Mouse (Mus musculus) heart, embryonic 12.5 days (tissue): ENCODE data around the gene Arrdc2. TPM values are rescaled to one million over a fixed set of nuclear protein-coding genes. Genes with fewer than 3 reads are reported as not detected.

ENCODE experiments used
- ATAC-seq: fragments of 200-750 bp; cut with Nextera tagmentation; 2 replicates; pipeline ENCODE4 v1.8.0; 2017; ENCODE audit warnings: moderate TSS enrichment, moderate library complexity; ENCODE audit not compliant: insufficient number of reproducible peaks, low FRiP score
- H3K27ac ChIP-seq: fragments of 300-500 bp; sonication (generic); 2 replicates; pipeline ENCODE4 v1.5.1; 2016; ENCODE audit warnings: mild to moderate bottlenecking, moderate library complexity; ENCODE audit not compliant: poor library complexity, severe bottlenecking
- H3K27me3 ChIP-seq: fragments of 300-500 bp; sonication (generic); replicated peaks from 2 replicates; pipeline ENCODE4 v1.6.1; 2016; ENCODE audit warnings: mild to moderate bottlenecking, moderate library complexity
- H3K36me3 ChIP-seq: fragments of 300-500 bp; sonication (generic); 2 replicates; pipeline ENCODE4 v1.6.1; 2016; ENCODE audit warnings: mild to moderate bottlenecking, moderate library complexity
- H3K4me1 ChIP-seq: fragments of 300-500 bp; sonication (generic); replicated peaks from 2 replicates; pipeline ENCODE4 v1.6.1; 2016; ENCODE audit warnings: mild to moderate bottlenecking
- H3K4me2 ChIP-seq: fragments of 300-500 bp; sonication (generic); 2 replicates; pipeline ENCODE4 v1.6.1; 2016; ENCODE audit warnings: mild to moderate bottlenecking, moderate library complexity
- H3K4me3 ChIP-seq: fragments of 300-500 bp; sonication (generic); 2 replicates; pipeline ENCODE4 v1.5.1; 2016; ENCODE audit warnings: mild to moderate bottlenecking
- H3K9ac ChIP-seq: fragments of 300-500 bp; sonication (generic); 2 replicates; pipeline ENCODE4 v1.6.1; 2016; ENCODE audit warnings: mild to moderate bottlenecking, moderate library complexity
- H3K9me3 ChIP-seq: fragments of 300-500 bp; sonication (generic); replicated peaks from 2 replicates; pipeline ENCODE4 v1.6.1; 2016; ENCODE audit warnings: mild to moderate bottlenecking, moderate library complexity
- WGBS: fragments of 180-500 bp; shearing (Covaris S2); methylation state at CpG from one replicate; pipeline ENCODE4 v1.1.7; 2016; 5-methylcytosine and 5-hydroxymethylcytosine counted together
- polyA plus RNA-seq: library from polyadenylated mRNA; unstranded; fragments of >200 nt; fragmentation: Nextera tagmentation; extraction: Ambion mirVana; gene quantifications from 2 replicates; pipeline ENCODE4 v1.2.1, GENCODE M21; 2016

Arrdc2 gene
- polyA plus RNA-seq = 2.5 and 2.7 TPM in 2 replicates

GRCm38 (mm10) chr8:70839408-70840351 lies at the start of gene Arrdc2:
TSS of gene Arrdc2 (minus strand) at chr8:70839720.
- peaks cover 23% of the 10 kb centered on the region for H3K27me3 ChIP-seq
- H3K4me2 ChIP-seq = peak within 1 kb of the TSS; percentile 87
- peak; percentile 95 for ATAC-seq
- peak within 1 kb of the TSS; percentile 63 for H3K27ac ChIP-seq
- H3K4me3 ChIP-seq = peak within 1 kb of the TSS; percentile 71
- 2% methylated on average over 55 of the region's 55 CpGs for WGBS
- peaks cover 12% of the 10 kb centered on the region for H3K4me1 ChIP-seq
- no peaks in the 10 kb centered on the region for H3K9me3 ChIP-seq
- H3K36me3 ChIP-seq = 0 out of 2 replicates have a peak, but pooled peaks cover 4% of the 10 kb centered on the region
- H3K9ac ChIP-seq = peak within 1 kb of the TSS; percentile 84

- Histone ChIP-seq H3K27ac (no peak overlapping the region), H3K9ac (no peak overlapping the region), H3K36me3 (no peaks in the 10 kb centered on the region), H3K4me1 (peaks cover 12% of the 10 kb centered on the region), H3K4me2 (no peak overlapping the region), H3K27me3 (peaks cover 60% of the 10 kb centered on the region), H3K9me3 (peaks cover 4% of the 10 kb centered on the region; the same call in 1 of the 2 replicates), H3K4me3 (no peak overlapping the region)
- 1% methylated on average over 18 of the region's 18 CpGs for WGBS
- peak; percentile 36; the same call in 1 of the 2 replicates for ATAC-seq
Measured at GRCm38 (mm10) chr8:70887669-70888068, 48.1 kb upstream of the Arrdc2 start.

- 15% methylated on average over 12 of the region's 12 CpGs for WGBS
Measured at GRCm38 (mm10) chr8:70885612-70886011, 46.1 kb upstream of the Arrdc2 start.

GRCm38 (mm10) chr8:70884683-70885082 lies 45.2 kb upstream of the Arrdc2 start:
- Histone ChIP-seq H3K9ac (no peak overlapping the region), H3K27ac (no peak overlapping the region), H3K9me3 (no peaks in the 10 kb centered on the region), H3K36me3 (no peaks in the 10 kb centered on the region), H3K27me3 (peaks cover 37% of the 10 kb centered on the region), H3K4me3 (no peak overlapping the region), H3K4me2 (no peak overlapping the region), H3K4me1 (peaks cover 14% of the 10 kb centered on the region)
- no peak for ATAC-seq
- WGBS = 73% methylated on average over 10 of the region's 10 CpGs

More at GRCm38 (mm10) chr8:70885612-70886011, 46.1 kb upstream of the Arrdc2 start:
- Histone ChIP-seq H3K4me3 (no peak overlapping the region), H3K4me2 (no peak overlapping the region), H3K9ac (no peak overlapping the region), H3K9me3 (no peaks in the 10 kb centered on the region; the same call in 1 of the 2 replicates), H3K4me1 (peaks cover 8% of the 10 kb centered on the region), H3K36me3 (no peaks in the 10 kb centered on the region), H3K27ac (no peak overlapping the region), H3K27me3 (peaks cover 40% of the 10 kb centered on the region)
- ATAC-seq = no peak

GRCm38 (mm10) chr8:70884186-70884585 lies 44.7 kb upstream of the Arrdc2 start:
- ATAC-seq = no peak
- no peaks in the 10 kb centered on the region for H3K9me3 ChIP-seq
- H3K4me2 ChIP-seq = no peak overlapping the region
- H3K9ac ChIP-seq = no peak overlapping the region
- peaks cover 14% of the 10 kb centered on the region for H3K4me1 ChIP-seq
- H3K36me3 ChIP-seq = no peaks in the 10 kb centered on the region
- H3K27ac ChIP-seq = no peak overlapping the region
- WGBS = 76% methylated on average over 4 of the region's 4 CpGs
- peaks cover 37% of the 10 kb centered on the region for H3K27me3 ChIP-seq
- no peak overlapping the region for H3K4me3 ChIP-seq

GRCm38 (mm10) chr8:70880546-70880945 lies 41.0 kb upstream of the Arrdc2 start:
- H3K4me2 ChIP-seq = peak overlapping the region; percentile 2; the same call in 1 of the 2 replicates
- H3K36me3 ChIP-seq = no peaks in the 10 kb centered on the region
- H3K9ac ChIP-seq = peak overlapping the region; percentile 35; the same call in 1 of the 2 replicates
- ATAC-seq = no peak
- peaks cover 12% of the 10 kb centered on the region for H3K4me1 ChIP-seq
- no peaks in the 10 kb centered on the region for H3K9me3 ChIP-seq
- H3K4me3 ChIP-seq = no peak overlapping the region
- H3K27ac ChIP-seq = no peak overlapping the region
- peaks cover 24% of the 10 kb centered on the region; the same call in 1 of the 2 replicates for H3K27me3 ChIP-seq
- WGBS = 15% methylated on average over 11 of the region's 11 CpGs

- Histone ChIP-seq H3K4me1 (peaks cover 12% of the 10 kb centered on the region), H3K4me2 (no peak overlapping the region), H3K27ac (no peak overlapping the region), H3K36me3 (no peaks in the 10 kb centered on the region), H3K27me3 (peaks cover 24% of the 10 kb centered on the region; the same call in 1 of the 2 replicates), H3K4me3 (no peak overlapping the region), H3K9me3 (no peaks in the 10 kb centered on the region), H3K9ac (peak overlapping the region; percentile 35; the same call in 1 of the 2 replicates)
- no peak for ATAC-seq
- WGBS = 2% methylated on average over 4 of the region's 4 CpGs
Measured at GRCm38 (mm10) chr8:70880126-70880525, 40.6 kb upstream of the Arrdc2 start.

- Histone ChIP-seq H3K4me1 (peaks cover 12% of the 10 kb centered on the region), H3K36me3 (no peaks in the 10 kb centered on the region), H3K4me3 (no peak overlapping the region), H3K4me2 (no peak overlapping the region), H3K27me3 (peaks cover 24% of the 10 kb centered on the region; the same call in 1 of the 2 replicates), H3K27ac (no peak overlapping the region), H3K9ac (no peak overlapping the region), H3K9me3 (no peaks in the 10 kb centered on the region)
- no peak for ATAC-seq
- 48% methylated on average over 4 of the region's 4 CpGs for WGBS
Measured at GRCm38 (mm10) chr8:70879500-70879899, 40.0 kb upstream of the Arrdc2 start.

GRCm38 (mm10) chr8:70878178-70878577 lies 38.7 kb upstream of the Arrdc2 start:
- no peak for ATAC-seq
- 45% methylated on average over 2 of the region's 2 CpGs for WGBS

GRCm38 (mm10) chr8:70876382-70876781 lies 36.9 kb upstream of the Arrdc2 start:
- 49% methylated on average over 4 of the region's 4 CpGs for WGBS
- H3K9me3 ChIP-seq = no peaks in the 10 kb centered on the region
- ATAC-seq = no peak
- peaks cover 24% of the 10 kb centered on the region for H3K4me1 ChIP-seq
- H3K4me2 ChIP-seq = no peak overlapping the region
- H3K9ac ChIP-seq = no peak overlapping the region
- H3K4me3 ChIP-seq = no peak overlapping the region
- no peaks in the 10 kb centered on the region for H3K36me3 ChIP-seq
- H3K27ac ChIP-seq = no peak overlapping the region
- peaks cover 21% of the 10 kb centered on the region; the same call in 1 of the 2 replicates for H3K27me3 ChIP-seq

More at GRCm38 (mm10) chr8:70878178-70878577, 38.7 kb upstream of the Arrdc2 start:
- peaks cover 21% of the 10 kb centered on the region; the same call in 1 of the 2 replicates for H3K27me3 ChIP-seq
- H3K4me1 ChIP-seq = peaks cover 12% of the 10 kb centered on the region
- H3K36me3 ChIP-seq = no peaks in the 10 kb centered on the region
- H3K9ac ChIP-seq = no peak overlapping the region
- H3K27ac ChIP-seq = no peak overlapping the region
- no peaks in the 10 kb centered on the region for H3K9me3 ChIP-seq
- H3K4me2 ChIP-seq = no peak overlapping the region
- H3K4me3 ChIP-seq = no peak overlapping the region

GRCm38 (mm10) chr8:70874441-70874840 lies 34.9 kb upstream of the Arrdc2 start:
- Histone ChIP-seq H3K4me1 (peaks cover 26% of the 10 kb centered on the region), H3K9me3 (no peaks in the 10 kb centered on the region), H3K27ac (no peak overlapping the region), H3K36me3 (no peaks in the 10 kb centered on the region), H3K4me3 (no peak overlapping the region), H3K4me2 (no peak overlapping the region), H3K27me3 (peaks cover 12% of the 10 kb centered on the region; the same call in 1 of the 2 replicates), H3K9ac (no peak overlapping the region)
- ATAC-seq = no peak
- WGBS = 89% methylated on average over 13 of the region's 13 CpGs
